Mouse (Mus musculus) frontal cortex, postnatal 36 days (tissue): ENCODE results near the gene Sfxn1.

Source experiments
- DNase-seq, 2 experiments: peaks; one replicate each; pipeline ENCODE4 v3.0.0; 2022; ENCODE audit warnings: low spot score in 2 of 2

The Sfxn1 gene

GRCm38 (mm10) chr13:54071606-54072331, at the start of gene Sfxn1:
TSS of gene Sfxn1 (plus strand) at chr13:54071869.
- DNase-seq = peak; percentile 74 to 82

GRCm38 (mm10) chr13:54023311-54023710, 48.4 kb upstream of the Sfxn1 start:
- DNase-seq = peak in 1 of 2 experiments; percentile 57

- no peak for DNase-seq
Measured at GRCm38 (mm10) chr13:54027079-54027478, 44.6 kb upstream of the Sfxn1 start.

GRCm38 (mm10) chr13:54033653-54034052, 38.0 kb upstream of the Sfxn1 start:
- DNase-seq = no peak

- DNase-seq = no peak
Measured at GRCm38 (mm10) chr13:54035541-54035940, 36.1 kb upstream of the Sfxn1 start.

- no peak for DNase-seq
Measured at GRCm38 (mm10) chr13:54037936-54038335, 33.7 kb upstream of the Sfxn1 start.

GRCm38 (mm10) chr13:54040256-54040655, 31.4 kb upstream of the Sfxn1 start:
- no peak for DNase-seq

GRCm38 (mm10) chr13:54048679-54049352, 22.9 kb upstream of the Sfxn1 start:
- no peak for DNase-seq

GRCm38 (mm10) chr13:54051641-54052040, 20.0 kb upstream of the Sfxn1 start:
- no peak for DNase-seq

- DNase-seq = no peak
Measured at GRCm38 (mm10) chr13:54054962-54055361, 16.7 kb upstream of the Sfxn1 start.

- peak; percentile 87 to 89 for DNase-seq
Measured at GRCm38 (mm10) chr13:54055448-54055861, 16.2 kb upstream of the Sfxn1 start, which contains the start of gene Drd1. TSS of gene Drd1 (minus strand) at chr13:54055705.

- no peak for DNase-seq
Measured at GRCm38 (mm10) chr13:54062068-54062467, 9.6 kb upstream of the Sfxn1 start.

GRCm38 (mm10) chr13:54063292-54063691, 8.4 kb upstream of the Sfxn1 start:
- no peak for DNase-seq

- no peak for DNase-seq
Measured at GRCm38 (mm10) chr13:54066081-54066746, 5.5 kb upstream of the Sfxn1 start.

GRCm38 (mm10) chr13:54067617-54068166, 4.0 kb upstream of the Sfxn1 start:
- no peak for DNase-seq

GRCm38 (mm10) chr13:54071011-54071410, 658 bp upstream of the Sfxn1 start:
- DNase-seq = no peak

- DNase-seq = no peak
Measured at GRCm38 (mm10) chr13:54072526-54073057, 923 bp downstream of the Sfxn1 start.

- DNase-seq = no peak
Measured at GRCm38 (mm10) chr13:54073066-54073465, 1.4 kb downstream of the Sfxn1 start.

- no peak for DNase-seq
Measured at GRCm38 (mm10) chr13:54073491-54073890, 1.8 kb downstream of the Sfxn1 start.

- DNase-seq = no peak
Measured at GRCm38 (mm10) chr13:54075416-54075815, 3.7 kb downstream of the Sfxn1 start.

GRCm38 (mm10) chr13:54076051-54076450, 4.4 kb downstream of the Sfxn1 start:
- DNase-seq = no peak
